Mouse (Mus musculus) cerebellum, adult 9-10 months (tissue): Measurements from ENCODE around the gene Acvr1c.

Source experiments
- DNase-seq: peaks from one replicate; pipeline ENCODE4 v3.0.0; 2022

Acvr1c gene

GRCm38 (mm10) chr2:58282259-58282910, 75.3 kb downstream of the Acvr1c start:
- DNase-seq = peak; percentile 55

- peak; percentile 25 for DNase-seq
Measured at GRCm38 (mm10) chr2:58281046-58281445, 76.6 kb downstream of the Acvr1c start.

DNA sequence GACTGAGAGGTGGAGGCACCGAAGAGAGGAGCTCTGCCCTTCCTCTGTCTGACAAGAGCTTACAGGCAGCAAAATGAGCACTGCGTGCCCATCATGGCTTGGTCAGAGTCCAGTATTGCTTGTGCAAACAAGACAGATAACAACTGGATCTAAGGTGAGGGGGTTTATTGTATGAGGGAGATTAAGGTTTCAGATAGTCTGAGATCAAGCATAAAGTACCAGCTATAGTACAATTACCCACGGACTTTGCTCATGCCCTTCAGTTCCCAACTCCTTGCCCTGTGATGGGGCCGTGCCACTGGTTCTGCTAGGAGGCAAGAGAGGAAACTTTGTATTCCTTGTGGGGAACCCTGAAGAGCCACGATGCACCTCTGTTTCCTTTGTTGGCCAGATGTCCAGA, 78.5 kb downstream of the Acvr1c start:
- DNase-seq = no peak

DNA sequence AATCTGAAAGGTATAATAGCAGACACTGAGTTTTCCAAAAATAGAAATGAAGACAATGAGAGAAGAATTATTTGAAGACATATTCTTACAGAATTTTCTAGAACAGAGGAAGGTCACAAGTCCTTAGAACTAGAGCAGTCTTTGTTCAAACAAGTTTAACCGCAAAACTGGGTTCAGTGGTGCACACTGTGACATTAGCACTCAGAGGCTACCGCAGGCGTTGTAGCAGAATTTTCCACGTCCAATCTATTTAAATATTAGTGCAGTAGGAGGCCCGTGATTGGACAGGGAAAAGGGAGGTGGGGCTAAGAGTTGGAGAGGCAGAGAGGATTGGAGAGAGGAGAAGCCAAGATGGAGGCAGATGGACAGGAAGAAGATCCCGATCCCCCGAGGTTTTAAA, 81.2 kb downstream of the Acvr1c start:
- DNase-seq = no peak

DNA sequence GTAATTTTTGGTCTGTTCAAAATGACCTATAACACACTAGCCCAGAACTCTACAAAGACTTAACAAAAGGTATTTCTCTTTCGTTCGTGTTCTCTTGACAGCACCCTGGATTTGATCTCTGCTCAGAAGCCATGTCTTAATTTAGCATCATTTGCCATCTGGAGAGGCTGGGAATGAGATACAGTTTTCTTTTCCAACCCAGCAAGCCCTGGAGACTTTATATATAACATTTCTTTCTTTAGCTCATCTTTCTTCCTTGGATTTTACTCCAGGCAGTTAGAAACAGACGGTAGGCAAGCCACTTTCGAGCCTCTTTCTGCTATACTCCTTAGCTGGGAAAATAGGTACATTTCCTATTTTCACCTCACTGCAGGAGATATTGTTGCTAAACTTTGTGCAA, 117.1 kb downstream of the Acvr1c start:
- DNase-seq = peak; percentile 42

DNA sequence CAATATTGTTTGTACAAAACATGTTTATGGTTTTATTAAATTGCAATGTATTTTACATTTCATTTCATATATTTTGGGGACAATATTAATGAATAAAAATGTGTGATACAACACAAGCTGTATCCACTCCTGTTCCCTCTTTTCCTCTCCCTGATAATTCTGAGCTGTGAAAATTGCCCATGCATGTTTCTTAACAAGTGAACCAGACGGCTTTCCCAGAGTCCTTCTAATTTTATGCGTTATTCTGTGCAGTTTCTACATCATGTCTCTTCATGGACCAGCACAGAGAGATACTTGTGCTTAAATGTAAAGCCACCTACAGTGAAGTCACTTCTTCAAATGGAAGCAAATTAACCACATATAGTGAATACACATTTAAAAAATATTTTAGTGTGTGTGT, 120.2 kb downstream of the Acvr1c start:
- DNase-seq = no peak
